Mouse (Mus musculus): Measurements from ENCODE around the gene Nat10. TPM values are rescaled to one million over a fixed set of nuclear protein-coding genes. Genes with fewer than 3 reads are reported as not detected.

Nat10 gene
- polyA plus RNA-seq (2017; shearing (Covaris generic)), result 49.6 TPM

GRCm38 (mm10) chr2:103760906-103761716 lies at the start of gene Nat10:
TSS of gene Nat10 (minus strand) at chr2:103761270.

GRCm38 (mm10) chr2:103797491-103798009 lies 36.5 kb upstream of the Nat10 start, which contains the start of gene Caprin1:
TSS of gene Caprin1 (minus strand) at chr2:103797649.

Other genes starting within 250 kb of the Nat10 start
- gene Abtb2, start 195.0 kb downstream of the Nat10 start, polyA plus RNA-seq (2017; shearing (Covaris generic)), result 9.1 TPM
- gene Caprin1, start 36.4 kb upstream of the Nat10 start, polyA plus RNA-seq (2017; shearing (Covaris generic)), result 105 TPM
- not detected for gene Lmo2, start 196.7 kb upstream of the Nat10 start, polyA plus RNA-seq (2017; shearing (Covaris generic))